Comparison of ENCODE assay signal across 23 mouse cellular contexts in genomic region chr3:157952716-157953115, GRCm38 (mm10). TPM values are rescaled to one million over a fixed set of nuclear protein-coding genes. Genes with fewer than 3 reads are reported as not detected.
DNase-seq lines count a peak whose midpoint lies in the region; ATAC-seq and TF ChIP-seq lines count a peak whose summit lies in the region.
"Had no signal": no experiment of that assay in that cellular context is flagged by ENCODE, and none has a peak within 500 bp of the region (broad histone marks: within the 10 kb centered on the region; RNA-seq: fewer than 3 reads in every experiment).

No protein-coding gene starts in this region.

- no peak overlapping the region for H3K4me2 ChIP-seq in liver, embryonic 12.5 days
- H3K4me2 ChIP-seq: embryonic facial prominence, embryonic 13.5 days; embryonic facial prominence, embryonic 15.5 days; forebrain, embryonic 12.5 days had no signal

- 41% methylated on average over 2 of the region's 2 CpGs for WGBS in liver, adult 2 months
- WGBS in liver, embryonic 12.5 days (ENCODE audit: insufficient replicate concordance): 84% methylated on average over 2 of the region's 2 CpGs

- H3K4me1 ChIP-seq in liver, adult 2 months (ENCODE audit: control insufficient read depth, insufficient read depth, low read length): peaks cover 26% of the 10 kb centered on the region
- peaks cover 42% of the 10 kb centered on the region for H3K4me1 ChIP-seq in liver, embryonic 12.5 days

- H3K27me3 ChIP-seq in liver, adult 2 months (ENCODE audit: control insufficient read depth, insufficient read depth, low read length): no peaks in the 10 kb centered on the region
- no peaks in the 10 kb centered on the region for H3K27me3 ChIP-seq in liver, embryonic 12.5 days (replicated peaks)
- H3K27me3 ChIP-seq: embryonic facial prominence, embryonic 13.5 days; embryonic facial prominence, embryonic 15.5 days; forebrain, embryonic 12.5 days had no signal

- H3K79me2 ChIP-seq in liver, adult 2 months (ENCODE audit: control insufficient read depth, insufficient read depth, low read length): peaks cover 25% of the 10 kb centered on the region

- peak; percentile 59 for DNase-seq in kidney, adult 9 months
- no peak for DNase-seq in kidney, postnatal 25 days
- DNase-seq in liver, adult 2 months (ENCODE audit: extremely low read depth, low read depth, low spot score): peak; percentile 70
- DNase-seq in yolk sac, embryonic 10.5 days (ENCODE audit: low spot score): peak; percentile 19
- DNase-seq in urinary bladder, adult 18-20 months (ENCODE audit: low spot score in 2 of 2): no peak
- DNase-seq: adrenal gland, adult 2 months; adrenal gland, postnatal 10 days; adrenal gland, postnatal 25 days; cerebellum, adult 11 months; cerebellum, adult 18-20 months; cerebellum, adult 8-10 months; cerebellum, adult 9-11 months; cerebellum, postnatal 14 days; cerebellum, postnatal 36 days; embryo, embryonic 11 days had no signal

- H3K9ac ChIP-seq in liver, adult 2 months (ENCODE audit: low read depth, low read length): 0 out of 2 replicates have a peak overlapping the region, but pooled peaks have one; percentile 4
- H3K9ac ChIP-seq in liver, embryonic 12.5 days: no peak overlapping the region
- H3K9ac ChIP-seq: embryonic facial prominence, embryonic 13.5 days; embryonic facial prominence, embryonic 15.5 days; forebrain, embryonic 12.5 days had no signal

- no peaks in the 10 kb centered on the region for H3K9me3 ChIP-seq in liver, embryonic 12.5 days (replicated peaks)
- H3K9me3 ChIP-seq: embryonic facial prominence, embryonic 13.5 days; embryonic facial prominence, embryonic 15.5 days; forebrain, embryonic 10.5 days; forebrain, embryonic 12.5 days had no signal

- no peak overlapping the region for H3K4me3 ChIP-seq in liver, adult 2 months (ENCODE audit: insufficient read depth, low read depth, low read length)
- H3K4me3 ChIP-seq in liver, embryonic 12.5 days: no peak overlapping the region
- H3K4me3 ChIP-seq: embryonic facial prominence, embryonic 13.5 days; embryonic facial prominence, embryonic 15.5 days; erythroblast, embryonic 14.5 days; forebrain, embryonic 10.5 days; forebrain, embryonic 12.5 days had no signal

- H3K27ac ChIP-seq in liver, adult 2 months (replicated peaks; ENCODE audit: insufficient read depth, low read depth, low read length): peak overlapping the region; percentile 24; the same call in 1 of the 2 replicates
- no peak overlapping the region for H3K27ac ChIP-seq in liver, embryonic 12.5 days
- H3K27ac ChIP-seq: embryonic facial prominence, embryonic 13.5 days; embryonic facial prominence, embryonic 15.5 days; forebrain, embryonic 10.5 days; forebrain, embryonic 12.5 days had no signal

- H3K36me3 ChIP-seq in liver, adult 2 months (ENCODE audit: control insufficient read depth, insufficient read depth, low read length): no peaks in the 10 kb centered on the region
- peaks cover 23% of the 10 kb centered on the region for H3K36me3 ChIP-seq in liver, embryonic 12.5 days
- H3K36me3 ChIP-seq: embryonic facial prominence, embryonic 15.5 days; forebrain, embryonic 12.5 days had no signal

- TF ChIP-seq POLR2A in liver, adult 2 months (IDR thresholded peaks at IDR 0.05; ENCODE audit: extremely low read depth, insufficient read depth, low read length): no peak

- no peak for TF ChIP-seq CTCF in liver, adult 2 months (IDR thresholded peaks at IDR 0.05; ENCODE audit: low read depth, low read length)

- ATAC-seq in liver, embryonic 12.5 days: no peak
- ATAC-seq: forebrain, embryonic 14.5 days had no signal

RNA-seq across cellular contexts. Expression of gene Ankrd13c, which starts 5.7 kb away (rescaled TPM):
- total RNA-seq in liver, adult 2 months (2014; rRNA removed): 20.4 and 21.2 TPM in 2 replicates
- polyA plus RNA-seq in liver, adult 2 months (2012; rRNA removed): 7.5 and 9.0 TPM in 2 replicates
- polyA plus RNA-seq in liver, embryonic 12.5 days (2016; fragmentation: Nextera tagmentation; extraction: Ambion mirVana): 24.1 and 25.4 TPM in 2 replicates

RNA-seq across cellular contexts. Expression of gene Cth, which starts 27.8 kb away (rescaled TPM):
- total RNA-seq in liver, adult 2 months (2014; rRNA removed): 1,116 and 1,443 TPM in 2 replicates
- 446 and 569 TPM in 2 replicates for polyA plus RNA-seq in liver, adult 2 months (2012; rRNA removed)
- polyA plus RNA-seq in liver, embryonic 12.5 days (2016; fragmentation: Nextera tagmentation; extraction: Ambion mirVana): 23.5 and 24.9 TPM in 2 replicates
- total RNA-seq: common myeloid progenitor, adult 5-6 weeks had no signal
- polyA plus RNA-seq: erythroblast, embryonic 14.5 days had no signal

Comparison
In these comparisons a context has a peak if more than half of its experiments do, and no peak if none do; other contexts are left out.
1. DNase-seq: peak in kidney, adult 9 months (single experiment), liver, adult 2 months (single experiment) and yolk sac, embryonic 10.5 days (single experiment); none in kidney, postnatal 25 days (0 of 2) and urinary bladder, adult 18-20 months (0 of 2).
2. RNA of gene Cth, which starts 27.8 kb away (polyA plus RNA-seq): 446 to 569 TPM in liver, adult 2 months; 23.5 to 24.9 TPM in liver, embryonic 12.5 days; every median in the first group is over 10 times any median in the second.